Mouse (Mus musculus) bone marrow, adult 2 months (tissue): Measurements from ENCODE around the gene Golgb1. TPM values are rescaled to one million over a fixed set of nuclear protein-coding genes. Genes with fewer than 3 reads are reported as not detected.

Experiments used
- H3K27ac ChIP-seq: fragments of 200-500 bp; 2 replicates; pipeline ENCODE4 v1.5.1; 2012; ENCODE audit warnings: low read depth, mild to moderate bottlenecking, control low read depth, inconsistent platforms, low read length; ENCODE audit not compliant: control insufficient read depth, poor library complexity, insufficient read depth
- H3K4me1 ChIP-seq: fragments of 200-500 bp; 2 replicates; pipeline ENCODE4 v1.6.1; 2011; ENCODE audit warnings: low read length; ENCODE audit not compliant: control insufficient read depth, insufficient read depth
- H3K4me3 ChIP-seq: fragments of 200-500 bp; replicated peaks from 2 replicates; pipeline ENCODE3; 2011; ENCODE audit warnings: mild to moderate bottlenecking, low read depth, low read length, control low read depth; ENCODE audit not compliant: control insufficient read depth
- CTCF ChIP-seq: fragments of 200-500 bp; IDR thresholded peaks from 2 replicates; pipeline ENCODE4 v1.5.1; 2011; ENCODE audit warnings: low read length, control low read depth; ENCODE audit not compliant: control insufficient read depth, insufficient read depth
- POLR2A ChIP-seq: fragments of 200-500 bp; IDR thresholded peaks from 2 replicates; pipeline ENCODE4 v1.6.1; 2011; ENCODE audit warnings: low read depth, mild to moderate bottlenecking, control low read depth, low read length, borderline replicate concordance; ENCODE audit not compliant: control insufficient read depth
- WGBS: fragments of 180-500 bp; shearing (Covaris S2); methylation state at CpG from one replicate; pipeline ENCODE4 v1.1.7; 2018; 5-methylcytosine and 5-hydroxymethylcytosine counted together
- polyA plus RNA-seq: library from polyadenylated mRNA; stranded (reverse); fragments of >200 nt; gene quantifications from 2 replicates; pipeline ENCODE4 v1.2.4, GENCODE M21; 2011; ENCODE audit warnings: low replicate concordance; ENCODE audit not compliant: missing spikeins, insufficient read depth, insufficient read length

The Golgb1 gene
- polyA plus RNA-seq, 1 experiment = 14.5 TPM

GRCm38 (mm10) chr16:36943591-36943990 is 68.7 kb downstream of the Golgb1 start:
- WGBS = 84% methylated on average over 3 of the region's 3 CpGs
- TF ChIP-seq POLR2A (no peak), CTCF (no peak)
- Histone ChIP-seq H3K27ac (no peak overlapping the region), H3K4me1 (peaks cover 2% of the 10 kb centered on the region; the same call in 1 of the 2 replicates), H3K4me3 (no peak overlapping the region)

- Histone ChIP-seq H3K4me1 (peaks cover 2% of the 10 kb centered on the region; the same call in 1 of the 2 replicates), H3K4me3 (no peak overlapping the region), H3K27ac (no peak overlapping the region)
- no peak for TF ChIP-seq CTCF
- TF ChIP-seq POLR2A = no peak
- 92% methylated on average over 12 of the region's 12 CpGs for WGBS
These were observed 70.0 kb downstream of the Golgb1 start for GRCm38 (mm10) chr16:36944895-36945424.

- no peak for TF ChIP-seq CTCF
- no peak for TF ChIP-seq POLR2A
- WGBS = 88% methylated on average over 8 of the region's 8 CpGs
- no peak overlapping the region for H3K27ac ChIP-seq
- no peak overlapping the region for H3K4me3 ChIP-seq
- peaks cover 2% of the 10 kb centered on the region; the same call in 1 of the 2 replicates for H3K4me1 ChIP-seq
These were observed 71.7 kb downstream of the Golgb1 start for GRCm38 (mm10) chr16:36946459-36947159.

- H3K27ac ChIP-seq = no peak overlapping the region
- H3K4me1 ChIP-seq = no peaks in the 10 kb centered on the region
- TF ChIP-seq CTCF (no peak), POLR2A (no peak)
- WGBS = 83% methylated on average over 4 of the region's 4 CpGs
- H3K4me3 ChIP-seq = no peak overlapping the region
These were observed 72.8 kb downstream of the Golgb1 start for GRCm38 (mm10) chr16:36947646-36948197.

GRCm38 (mm10) chr16:36949614-36950336 is 74.8 kb downstream of the Golgb1 start:
- WGBS = 79% methylated on average over 8 of the region's 8 CpGs
- no peak for TF ChIP-seq CTCF

GRCm38 (mm10) chr16:36951029-36951428 is 76.1 kb downstream of the Golgb1 start:
- TF ChIP-seq POLR2A (no peak), CTCF (no peak)
- no peak overlapping the region for H3K27ac ChIP-seq
- 86% methylated on average over 4 of the region's 4 CpGs for WGBS
- no peaks in the 10 kb centered on the region for H3K4me1 ChIP-seq
- no peak overlapping the region for H3K4me3 ChIP-seq

More at GRCm38 (mm10) chr16:36949614-36950336, 74.8 kb downstream of the Golgb1 start:
- no peak overlapping the region for H3K27ac ChIP-seq
- H3K4me3 ChIP-seq = no peak overlapping the region
- no peaks in the 10 kb centered on the region for H3K4me1 ChIP-seq

GRCm38 (mm10) chr16:36955106-36955505 is 80.2 kb downstream of the Golgb1 start:
- no peak for TF ChIP-seq CTCF
- TF ChIP-seq POLR2A = no peak
- Histone ChIP-seq H3K4me3 (no peak overlapping the region), H3K4me1 (no peaks in the 10 kb centered on the region), H3K27ac (no peak overlapping the region)
- 90% methylated on average over 11 of the region's 11 CpGs for WGBS

GRCm38 (mm10) chr16:36963415-36963814 is 88.5 kb downstream of the Golgb1 start:
- no peak overlapping the region for H3K4me3 ChIP-seq
- H3K27ac ChIP-seq = no peak overlapping the region
- WGBS = 90% methylated on average over 4 of the region's 4 CpGs
- H3K4me1 ChIP-seq = no peaks in the 10 kb centered on the region
- no peak for TF ChIP-seq POLR2A
- no peak for TF ChIP-seq CTCF
